Mouse (Mus musculus): ENCODE results near the gene Egfem1.

- TF ChIP-seq NELFE (IDR thresholded peaks at IDR 0.05; ENCODE audit: low read depth, low read length), result no peak
- no peak for TF ChIP-seq CTCF (conservative IDR thresholded peaks at IDR 0.05 in 1 of 2, IDR thresholded peaks at IDR 0.05 in 1 of 2; ENCODE audit: low read depth in 2 of 2, low read length in 2 of 2)
- no peak for TF ChIP-seq POLR2A (IDR thresholded peaks at IDR 0.05; ENCODE audit: low read depth, low read length)
- TF ChIP-seq SIN3A (IDR thresholded peaks at IDR 0.05; ENCODE audit: low read length), result no peak
- no peak for TF ChIP-seq UBTF (IDR thresholded peaks at IDR 0.05; ENCODE audit: low read depth, low read length)
- no peak for TF ChIP-seq CHD2 (IDR thresholded peaks at IDR 0.05; ENCODE audit: low read length)
- no peak for TF ChIP-seq EP300 (IDR thresholded peaks at IDR 0.05; ENCODE audit: low read length)
- no peak for TF ChIP-seq JUN (IDR thresholded peaks at IDR 0.05; ENCODE audit: insufficient read depth, low read depth, low read length)
- no peak for TF ChIP-seq GABPA (IDR thresholded peaks at IDR 0.05; ENCODE audit: insufficient replicate concordance, low read depth, low read length)
- no peak for TF ChIP-seq ETS1 (conservative IDR thresholded peaks at IDR 0.05; ENCODE audit: low read depth, low read length)
- no peak for TF ChIP-seq ZKSCAN1 (IDR thresholded peaks at IDR 0.05; ENCODE audit: borderline replicate concordance, low read depth, low read length)
- TF ChIP-seq ZC3H11A (IDR thresholded peaks at IDR 0.05; ENCODE audit: low read depth, low read length), result no peak
- TF ChIP-seq ZNF384 (IDR thresholded peaks at IDR 0.05; ENCODE audit: low read depth, low read length), result no peak
Observed at GRCm38 (mm10) chr3:29539211-29539610, 457.4 kb downstream of the Egfem1 start.
